Mouse (Mus musculus): ENCODE measurements around the gene Celsr2.

The Celsr2 gene

GRCm38 (mm10) chr3:108411754-108412121 is 3.6 kb downstream of the Celsr2 start:
- DNase-seq (ENCODE audit: low spot score), result no peak

- no peak for DNase-seq (ENCODE audit: low spot score)
These were observed 4.2 kb downstream of the Celsr2 start for GRCm38 (mm10) chr3:108411026-108411753.

GRCm38 (mm10) chr3:108410359-108410714 is 5.0 kb downstream of the Celsr2 start:
- no peak for DNase-seq (ENCODE audit: low spot score)

- no peak for DNase-seq (ENCODE audit: low spot score)
These were observed 5.5 kb downstream of the Celsr2 start for GRCm38 (mm10) chr3:108409656-108410358.

- no peak for DNase-seq (ENCODE audit: low spot score)
These were observed 6.8 kb downstream of the Celsr2 start for GRCm38 (mm10) chr3:108408517-108409008.

- no peak for DNase-seq (ENCODE audit: low spot score)
These were observed 9.0 kb downstream of the Celsr2 start for GRCm38 (mm10) chr3:108406306-108406885.

- no peak for DNase-seq (ENCODE audit: low spot score)
These were observed 9.6 kb downstream of the Celsr2 start for GRCm38 (mm10) chr3:108405536-108406305.

GRCm38 (mm10) chr3:108402528-108402920 is 12.8 kb downstream of the Celsr2 start:
- DNase-seq (ENCODE audit: low spot score), result no peak

GRCm38 (mm10) chr3:108401692-108402527 is 13.4 kb downstream of the Celsr2 start:
- peak; percentile 56 for DNase-seq (ENCODE audit: low spot score)

- DNase-seq (ENCODE audit: low spot score), result no peak
These were observed 14.9 kb downstream of the Celsr2 start for GRCm38 (mm10) chr3:108400442-108400841.

- DNase-seq (ENCODE audit: low spot score), result no peak
These were observed 17.1 kb downstream of the Celsr2 start for GRCm38 (mm10) chr3:108398281-108398680.

- DNase-seq (ENCODE audit: low spot score), result no peak
These were observed 22.6 kb downstream of the Celsr2 start for GRCm38 (mm10) chr3:108392793-108393192.

GRCm38 (mm10) chr3:108392299-108392698 is 23.1 kb downstream of the Celsr2 start:
- peak; percentile 35 for DNase-seq (ENCODE audit: low spot score)

GRCm38 (mm10) chr3:108389111-108389545 is 26.2 kb downstream of the Celsr2 start:
- DNase-seq (ENCODE audit: low spot score), result peak; percentile 88

- no peak for DNase-seq (ENCODE audit: low spot score)
These were observed 29.2 kb downstream of the Celsr2 start for GRCm38 (mm10) chr3:108386186-108386585.

- no peak for DNase-seq (ENCODE audit: low spot score)
These were observed 30.9 kb downstream of the Celsr2 start for GRCm38 (mm10) chr3:108384425-108384824.

- DNase-seq (ENCODE audit: low spot score), result peak; percentile 88
These were observed 31.6 kb downstream of the Celsr2 start, which contains the start of gene Psrc1 for GRCm38 (mm10) chr3:108383485-108384354. Gene Psrc1, plus strand, starts transcription at chr3:108383839.

- no peak for DNase-seq (ENCODE audit: low spot score)
These were observed 33.1 kb downstream of the Celsr2 start for GRCm38 (mm10) chr3:108381945-108382875.

GRCm38 (mm10) chr3:108380695-108381094 is 34.7 kb downstream of the Celsr2 start:
- DNase-seq (ENCODE audit: low spot score), result no peak
